Mouse (Mus musculus): ENCODE data around the gene Gmip. TPM values are rescaled to one million over a fixed set of nuclear protein-coding genes. Genes with fewer than 3 reads are reported as not detected.

The Gmip gene
- polyA plus RNA-seq, 1 experiment: 6.8 TPM

DNA sequence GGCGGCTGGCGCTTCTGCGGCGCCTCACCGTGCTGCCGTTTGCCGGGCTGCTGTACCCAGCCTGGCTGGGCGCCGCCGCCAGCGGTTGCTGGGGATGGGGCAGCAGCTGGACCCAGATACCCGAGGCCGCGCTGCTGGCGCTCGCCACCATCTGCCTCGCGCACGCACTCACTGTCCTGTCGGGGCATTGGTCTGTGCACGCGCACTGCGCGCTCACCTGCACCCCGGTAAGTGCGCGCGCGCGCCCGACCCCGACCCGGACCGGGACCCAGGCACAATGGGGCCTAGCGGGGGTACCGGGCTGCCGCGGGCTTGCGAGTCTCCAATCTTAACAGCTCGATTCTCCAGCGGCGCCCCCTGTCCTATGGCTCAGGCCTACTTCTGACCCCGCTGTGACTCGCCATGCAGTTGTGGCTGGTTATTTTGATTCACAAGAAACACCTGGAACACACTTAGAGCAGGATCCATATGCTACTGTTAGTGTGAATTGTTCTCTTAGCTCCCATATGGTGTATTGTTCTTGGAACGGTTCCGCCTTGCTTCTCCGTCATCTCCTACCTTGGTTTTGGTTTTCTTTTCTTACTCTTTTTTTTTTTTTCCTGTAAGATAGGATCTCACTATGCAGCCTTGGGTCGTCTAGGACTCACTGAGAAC, 16.9 kb upstream of the Gmip start:
- Histone ChIP-seq H3K79me3 (ENCODE audit: low read depth) (peaks cover 29% of the 10 kb centered on the region), H3ac (ENCODE audit: control insufficient read depth, insufficient read length, low read depth) (peak overlapping the region; percentile 96), H3K79me2 (ENCODE audit: control insufficient read depth, insufficient read depth) (peaks cover 47% of the 10 kb centered on the region), H3K27me3 (ENCODE audit: control insufficient read depth, insufficient read depth, insufficient read length) (no peaks in the 10 kb centered on the region), H3K36me3 (ENCODE audit: control insufficient read depth, insufficient read depth) (peaks cover 37% of the 10 kb centered on the region), H3K4me3 (ENCODE audit: insufficient read depth, poor library complexity, severe bottlenecking) (peak overlapping the region; percentile 89)
- no peak for TF ChIP-seq MYOD1 (IDR thresholded peaks at IDR 0.05; ENCODE audit: control insufficient read depth, insufficient read length, low read depth)
- no peak for TF ChIP-seq FOSL1 (IDR thresholded peaks at IDR 0.05; ENCODE audit: insufficient read depth, low read length, poor library complexity, severe bottlenecking)
- TF ChIP-seq MAX (IDR thresholded peaks at IDR 0.05): no peak
- TF ChIP-seq MYOG (IDR thresholded peaks at IDR 0.05; ENCODE audit: control insufficient read depth, extremely low read depth, insufficient read length): no peak
- TF ChIP-seq CEBPB (IDR thresholded peaks at IDR 0.05; ENCODE audit: low read depth): no peak
- no peak for TF ChIP-seq USF1 (IDR thresholded peaks at IDR 0.05; ENCODE audit: low read depth)
- TF ChIP-seq CTCF (IDR thresholded peaks at IDR 0.05; ENCODE audit: control insufficient read depth, insufficient read depth, insufficient read length): no peak

DNA sequence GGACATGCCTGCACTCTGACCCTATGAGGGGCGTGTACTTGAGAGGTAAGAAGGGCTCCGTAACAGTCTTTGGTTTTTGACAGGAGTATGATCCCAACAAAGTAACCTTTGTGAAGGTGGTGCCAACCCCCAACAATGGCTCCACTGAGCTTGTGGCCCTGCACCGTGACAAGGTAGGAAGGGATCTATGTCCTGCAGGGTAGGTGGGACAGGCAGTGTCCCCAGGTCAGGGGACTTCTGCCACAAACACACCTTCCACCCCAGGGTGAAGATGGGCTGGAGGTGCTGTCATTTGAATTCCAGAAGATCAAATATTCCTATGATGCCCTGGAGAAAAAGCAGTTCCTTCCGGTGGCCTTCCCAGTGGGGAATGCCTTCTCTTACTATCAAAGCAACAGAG, 14.8 kb upstream of the Gmip start:
- Histone ChIP-seq H3K79me2 (ENCODE audit: control insufficient read depth, insufficient read depth) (peaks cover 47% of the 10 kb centered on the region), H3K36me3 (ENCODE audit: control insufficient read depth, insufficient read depth) (peaks cover 56% of the 10 kb centered on the region), H3ac (ENCODE audit: control insufficient read depth, insufficient read length, low read depth) (no peak overlapping the region), H3K27me3 (ENCODE audit: control insufficient read depth, insufficient read depth, insufficient read length) (no peaks in the 10 kb centered on the region), H3K79me3 (ENCODE audit: low read depth) (peaks cover 29% of the 10 kb centered on the region), H3K4me3 (ENCODE audit: insufficient read depth, poor library complexity, severe bottlenecking) (no peak overlapping the region)
- TF ChIP-seq CTCF (IDR thresholded peaks at IDR 0.05; ENCODE audit: control insufficient read depth, insufficient read depth, insufficient read length) (no peak), FOSL1 (IDR thresholded peaks at IDR 0.05; ENCODE audit: insufficient read depth, low read length, poor library complexity, severe bottlenecking) (no peak), MYOD1 (IDR thresholded peaks at IDR 0.05; ENCODE audit: control insufficient read depth, insufficient read length, low read depth) (no peak), USF1 (IDR thresholded peaks at IDR 0.05; ENCODE audit: low read depth) (no peak), CEBPB (IDR thresholded peaks at IDR 0.05; ENCODE audit: low read depth) (no peak), MAX (IDR thresholded peaks at IDR 0.05) (no peak), MYOG (IDR thresholded peaks at IDR 0.05; ENCODE audit: control insufficient read depth, extremely low read depth, insufficient read length) (no peak)

DNA sequence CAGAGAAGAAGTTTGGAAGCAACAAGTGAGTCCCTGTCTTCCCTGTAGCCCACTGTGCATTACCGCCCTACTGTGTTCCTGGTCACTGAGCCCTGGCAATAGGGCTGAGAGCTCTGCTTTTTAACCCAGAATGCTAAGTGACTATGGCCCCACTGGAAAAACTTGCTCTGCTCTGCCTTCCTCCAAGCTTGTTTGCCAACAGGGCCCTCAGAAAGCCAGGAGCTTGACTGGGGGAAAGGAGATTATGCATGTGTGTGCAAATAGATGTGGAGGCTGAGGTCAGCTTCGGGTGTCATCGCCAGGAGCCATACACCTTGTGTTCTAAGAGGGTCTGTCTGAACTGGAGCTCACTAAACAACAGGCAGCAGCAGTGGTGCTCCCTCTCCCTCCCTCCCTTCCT, 14.4 kb upstream of the Gmip start:
- H3ac ChIP-seq (ENCODE audit: control insufficient read depth, insufficient read length, low read depth): no peak overlapping the region
- no peaks in the 10 kb centered on the region for H3K27me3 ChIP-seq (ENCODE audit: control insufficient read depth, insufficient read depth, insufficient read length)
- no peak for TF ChIP-seq MYOD1 (IDR thresholded peaks at IDR 0.05; ENCODE audit: control insufficient read depth, insufficient read length, low read depth)
- no peak for TF ChIP-seq FOSL1 (IDR thresholded peaks at IDR 0.05; ENCODE audit: insufficient read depth, low read length, poor library complexity, severe bottlenecking)
- TF ChIP-seq USF1 (IDR thresholded peaks at IDR 0.05; ENCODE audit: low read depth): no peak
- no peak for TF ChIP-seq CEBPB (IDR thresholded peaks at IDR 0.05; ENCODE audit: low read depth)
- no peak for TF ChIP-seq CTCF (IDR thresholded peaks at IDR 0.05; ENCODE audit: control insufficient read depth, insufficient read depth, insufficient read length)
- TF ChIP-seq MYOG (IDR thresholded peaks at IDR 0.05; ENCODE audit: control insufficient read depth, extremely low read depth, insufficient read length): no peak
- TF ChIP-seq MAX (IDR thresholded peaks at IDR 0.05): no peak
- H3K79me2 ChIP-seq (ENCODE audit: control insufficient read depth, insufficient read depth): peaks cover 47% of the 10 kb centered on the region
- H3K36me3 ChIP-seq (ENCODE audit: control insufficient read depth, insufficient read depth): peaks cover 60% of the 10 kb centered on the region
- H3K79me3 ChIP-seq (ENCODE audit: low read depth): peaks cover 29% of the 10 kb centered on the region
- H3K4me3 ChIP-seq (ENCODE audit: insufficient read depth, poor library complexity, severe bottlenecking): no peak overlapping the region

DNA sequence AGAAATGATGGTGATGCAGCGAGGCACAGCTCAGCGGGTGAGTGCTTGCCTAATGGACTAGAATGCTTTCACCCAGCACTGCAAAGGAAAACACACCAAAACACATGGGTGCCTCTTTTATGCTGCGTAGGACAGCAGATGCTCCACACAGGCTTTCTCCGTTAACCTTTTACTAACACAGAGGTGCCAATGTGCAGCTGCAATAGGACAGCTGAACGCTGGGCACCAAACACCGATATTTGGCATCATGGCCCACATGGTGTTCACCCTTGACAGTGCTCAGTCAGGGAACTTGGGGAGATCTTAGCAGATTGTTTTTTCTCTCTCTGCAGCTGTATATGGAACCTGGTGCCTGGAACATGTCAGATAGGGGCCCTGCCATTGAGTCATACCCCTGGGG, 13.6 kb upstream of the Gmip start:
- no peak for TF ChIP-seq FOSL1 (IDR thresholded peaks at IDR 0.05; ENCODE audit: insufficient read depth, low read length, poor library complexity, severe bottlenecking)
- TF ChIP-seq CTCF (IDR thresholded peaks at IDR 0.05; ENCODE audit: control insufficient read depth, insufficient read depth, insufficient read length): no peak
- TF ChIP-seq MYOG (IDR thresholded peaks at IDR 0.05; ENCODE audit: control insufficient read depth, extremely low read depth, insufficient read length): no peak
- TF ChIP-seq USF1 (IDR thresholded peaks at IDR 0.05; ENCODE audit: low read depth): no peak
- no peak for TF ChIP-seq CEBPB (IDR thresholded peaks at IDR 0.05; ENCODE audit: low read depth)
- no peak for TF ChIP-seq MYOD1 (IDR thresholded peaks at IDR 0.05; ENCODE audit: control insufficient read depth, insufficient read length, low read depth)
- no peak for TF ChIP-seq MAX (IDR thresholded peaks at IDR 0.05)
- H3K79me3 ChIP-seq (ENCODE audit: low read depth): peaks cover 29% of the 10 kb centered on the region
- H3ac ChIP-seq (ENCODE audit: control insufficient read depth, insufficient read length, low read depth): no peak overlapping the region
- H3K4me3 ChIP-seq (ENCODE audit: insufficient read depth, poor library complexity, severe bottlenecking): no peak overlapping the region
- H3K79me2 ChIP-seq (ENCODE audit: control insufficient read depth, insufficient read depth): peaks cover 47% of the 10 kb centered on the region
- no peaks in the 10 kb centered on the region for H3K27me3 ChIP-seq (ENCODE audit: control insufficient read depth, insufficient read depth, insufficient read length)
- H3K36me3 ChIP-seq (ENCODE audit: control insufficient read depth, insufficient read depth): peaks cover 67% of the 10 kb centered on the region

DNA sequence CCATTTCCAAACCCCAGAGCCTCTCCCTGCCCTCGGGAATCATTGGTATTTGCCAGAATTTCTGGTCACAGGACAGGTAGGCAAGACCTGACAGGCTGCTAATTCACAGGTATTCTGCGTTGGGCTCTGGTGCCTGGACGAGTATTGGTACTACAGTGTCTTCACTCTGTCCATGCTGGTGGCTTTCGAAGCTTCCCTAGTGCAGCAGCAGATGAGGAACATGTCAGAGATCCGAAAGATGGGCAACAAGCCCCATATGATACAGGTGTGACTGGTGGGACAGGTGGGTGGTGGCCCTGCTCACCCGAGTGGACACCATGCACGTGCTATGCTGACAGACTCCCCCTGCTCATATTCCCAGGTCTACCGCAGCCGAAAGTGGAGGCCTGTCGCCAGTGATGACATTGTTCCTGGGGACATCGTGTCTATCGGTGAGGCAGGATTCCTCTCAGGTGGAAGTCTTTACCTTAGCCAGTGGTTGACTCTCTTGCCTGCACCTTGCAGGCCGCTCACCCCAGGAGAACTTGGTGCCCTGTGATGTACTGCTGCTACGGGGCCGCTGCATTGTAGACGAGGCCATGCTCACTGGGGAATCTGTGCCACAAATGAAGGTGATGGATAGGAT, 11.6 kb upstream of the Gmip start:
- Histone ChIP-seq H3K36me3 (ENCODE audit: control insufficient read depth, insufficient read depth) (peaks cover 82% of the 10 kb centered on the region), H3K27me3 (ENCODE audit: control insufficient read depth, insufficient read depth, insufficient read length) (no peaks in the 10 kb centered on the region), H3K4me3 (ENCODE audit: insufficient read depth, poor library complexity, severe bottlenecking) (no peak overlapping the region), H3K79me2 (ENCODE audit: control insufficient read depth, insufficient read depth) (peaks cover 37% of the 10 kb centered on the region), H3ac (ENCODE audit: control insufficient read depth, insufficient read length, low read depth) (no peak overlapping the region), H3K79me3 (ENCODE audit: low read depth) (peaks cover 23% of the 10 kb centered on the region)
- no peak for TF ChIP-seq CEBPB (IDR thresholded peaks at IDR 0.05; ENCODE audit: low read depth)
- TF ChIP-seq CTCF (IDR thresholded peaks at IDR 0.05; ENCODE audit: control insufficient read depth, insufficient read depth, insufficient read length): no peak
- no peak for TF ChIP-seq USF1 (IDR thresholded peaks at IDR 0.05; ENCODE audit: low read depth)
- TF ChIP-seq MYOD1 (IDR thresholded peaks at IDR 0.05; ENCODE audit: control insufficient read depth, insufficient read length, low read depth): no peak
- TF ChIP-seq FOSL1 (IDR thresholded peaks at IDR 0.05; ENCODE audit: insufficient read depth, low read length, poor library complexity, severe bottlenecking): no peak
